Mouse (Mus musculus): ENCODE measurements around the gene Gm3238.
"Not testable (repeated sequence)": the region's sequence is repeated elsewhere in the genome, so short reads cannot be mapped to it uniquely, and the experiment has no call there.

Gene Gm3238

DNA sequence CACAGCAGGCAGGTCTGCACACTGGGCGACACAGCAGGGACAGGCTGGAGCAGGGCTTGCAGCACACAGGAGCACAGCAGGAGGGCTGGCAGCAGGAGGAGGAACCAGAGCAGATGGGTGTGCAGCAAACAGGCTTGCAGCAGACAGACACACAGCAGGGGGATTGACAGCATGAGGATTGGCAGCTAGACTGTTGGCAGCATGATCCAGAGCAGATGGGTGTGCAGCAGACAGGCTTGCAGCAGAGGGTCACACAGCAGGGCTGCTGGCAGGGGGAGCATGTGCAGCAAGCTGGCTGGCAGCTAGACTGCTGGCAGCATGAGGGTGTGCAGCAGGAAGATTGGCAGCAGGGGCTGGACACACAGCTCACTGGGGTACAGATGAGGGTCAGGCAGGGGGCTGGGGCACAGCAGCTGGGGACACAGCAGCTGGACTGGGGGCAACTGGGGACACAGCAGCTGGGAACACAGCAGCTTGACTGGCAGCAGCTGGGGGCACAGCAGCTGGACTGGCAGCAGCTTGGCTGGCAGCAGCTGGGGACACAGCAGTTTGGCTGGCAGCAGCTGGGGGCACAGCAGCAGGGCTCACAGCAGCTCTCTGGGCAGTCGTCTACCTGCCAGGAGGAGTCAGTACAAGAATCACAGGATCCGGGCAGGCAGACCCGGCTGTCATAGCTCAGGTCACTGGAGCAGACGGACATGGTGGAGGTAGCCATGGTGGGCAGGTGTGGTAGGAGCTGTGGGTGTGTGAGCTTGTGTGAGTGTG is 29.0 kb downstream of the Gm3238 start, which contains the start of gene Gm18596:
TSS of gene Gm18596 (minus strand) at position 715 of the 765 bp plus-strand sequence.
- not testable (repeated sequence) for DNase-seq

DNA sequence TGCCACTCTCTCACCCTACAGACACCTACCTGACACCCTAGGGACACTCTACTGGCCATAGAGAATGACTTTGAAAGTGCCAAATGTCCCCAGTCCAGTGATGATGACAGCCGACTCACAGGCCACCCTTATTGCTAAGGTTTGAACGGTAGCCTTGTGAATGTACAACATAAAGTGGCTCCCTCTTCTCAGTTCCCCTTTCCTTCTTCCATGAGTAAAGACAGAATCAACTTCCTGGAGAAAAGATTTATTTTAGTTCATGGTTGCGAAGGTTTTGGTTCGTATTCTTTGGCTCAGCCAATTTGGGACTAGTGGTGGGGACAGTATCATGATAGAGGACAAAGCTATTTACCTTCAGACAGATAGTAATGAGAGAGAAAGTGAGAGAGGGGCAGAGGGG is 32.2 kb downstream of the Gm3238 start:
- DNase-seq, result no peak

- no peak for DNase-seq
Measured at GRCm38 (mm10) chr10:77735928-77736327, 35.2 kb downstream of the Gm3238 start.

DNA sequence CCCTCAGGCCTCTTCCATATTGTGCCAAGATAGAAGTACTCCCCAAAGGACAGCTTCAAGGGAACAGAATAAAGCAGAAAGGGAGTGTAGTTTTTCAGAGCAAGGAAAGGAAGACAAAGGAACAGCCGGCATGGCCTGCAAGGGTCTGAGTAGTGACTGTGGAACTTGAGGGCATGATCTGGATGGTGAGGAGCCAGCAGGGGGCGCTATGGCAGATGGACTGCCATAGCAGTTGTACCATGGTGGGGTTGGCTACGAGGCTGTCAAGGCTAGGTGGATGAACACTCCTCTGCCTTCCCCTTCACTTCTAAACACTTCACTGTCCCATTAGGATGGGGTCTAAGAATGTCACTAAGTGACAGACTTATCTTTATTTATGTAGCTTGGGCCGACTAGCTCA is 41.9 kb downstream of the Gm3238 start:
- DNase-seq, result peak; percentile 35 to 40

DNA sequence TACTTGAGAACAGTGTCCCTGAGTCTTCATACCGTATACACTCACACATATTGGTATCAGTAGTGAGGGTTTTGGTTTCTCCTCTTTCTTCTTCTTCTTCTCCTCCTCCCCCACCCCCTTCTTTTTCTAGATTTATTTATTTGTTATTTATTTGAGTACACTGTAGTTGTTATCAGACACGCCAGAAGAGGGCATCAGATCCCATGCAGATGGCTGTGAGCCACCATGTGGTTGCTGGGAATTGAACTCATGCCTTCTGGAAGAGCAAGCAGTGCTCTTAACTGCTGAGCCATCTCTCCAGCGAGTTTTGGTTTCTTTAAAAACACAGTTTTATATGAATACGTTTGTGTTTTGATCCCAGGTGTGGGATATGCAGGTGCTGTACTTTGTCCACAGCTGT is 42.8 kb downstream of the Gm3238 start:
- DNase-seq, result no peak

GRCm38 (mm10) chr10:77726186-77726585 is 44.9 kb downstream of the Gm3238 start, which contains the start of gene Gm10100:
TSS of gene Gm10100 (plus strand) at chr10:77726486.
- no peak for DNase-seq

DNA sequence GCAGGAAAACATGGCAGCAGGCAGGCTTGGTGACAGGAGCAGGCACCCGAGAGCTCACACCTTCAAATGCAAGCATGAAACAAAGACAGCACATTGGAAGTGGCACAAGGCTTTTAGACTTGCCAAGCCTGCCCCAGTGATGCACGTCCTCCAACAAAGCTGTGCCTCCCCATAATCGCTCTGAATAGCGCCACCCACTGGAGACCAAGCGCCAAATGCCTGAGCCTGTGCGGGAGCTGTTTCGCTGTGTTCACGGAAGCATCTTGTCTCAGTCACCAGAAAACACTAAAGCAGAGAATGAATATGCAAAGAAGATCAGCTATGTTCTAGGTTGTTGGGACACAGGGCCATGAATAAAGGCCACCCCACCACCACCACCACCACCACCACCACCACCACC is 46.3 kb downstream of the Gm3238 start:
- DNase-seq, result no peak
